Mouse (Mus musculus) heart, postnatal 10 days (tissue): Measurements from ENCODE around the gene Olfr815. TPM values are rescaled to one million over a fixed set of nuclear protein-coding genes. Genes with fewer than 3 reads are reported as not detected.
"Not testable (repeated sequence)": the region's sequence is repeated elsewhere in the genome, so short reads cannot be mapped to it uniquely, and the experiment has no call there.

Source experiments
- DNase-seq, 2 experiments: peaks; one replicate each; pipeline ENCODE4 v3.0.0; 2021
- intact Hi-C: fragments of 180-260 bp; cut with DNase I; formaldehyde crosslinking; loops from one replicate; pipeline ENCODE4 v1.15.1; 2025
- total RNA-seq, 2 experiments: library from RNA; stranded (reverse); gene quantifications; 2 replicates each; pipeline ENCODE4 v1.2.3; 2021

Olfr815 gene
- not detected for total RNA-seq

GRCm38 (mm10) chr10:129905767-129906166 lies at the start of gene Olfr815:
Gene Olfr815, minus strand, starts transcription at chr10:129905867.
- intact Hi-C loops, DNase-seq: not testable (repeated sequence)

GRCm38 (mm10) chr10:129949000-129949399 lies 43.3 kb upstream of the Olfr815 start, which contains the start of gene Olfr818:
Gene Olfr818, minus strand, starts transcription at chr10:129949100.
- intact Hi-C loops = no loop called here
- DNase-seq = no peak

GRCm38 (mm10) chr10:129915497-129915896 lies 9.8 kb upstream of the Olfr815 start, which contains the start of gene Olfr816:
Gene Olfr816, minus strand, starts transcription at chr10:129915597.
- no peak for DNase-seq
- intact Hi-C loops = no loop called here

- no peak for DNase-seq
- intact Hi-C loops = no loop called here
These were observed 19.7 kb downstream of the Olfr815 start for GRCm38 (mm10) chr10:129885934-129886333.

- DNase-seq, intact Hi-C loops: not testable (repeated sequence)
These were observed 20.2 kb downstream of the Olfr815 start for GRCm38 (mm10) chr10:129885496-129885895.

GRCm38 (mm10) chr10:129879751-129880150 lies 25.9 kb downstream of the Olfr815 start, which contains the start of gene Olfr814:
Gene Olfr814, minus strand, starts transcription at chr10:129879851.
- intact Hi-C loops, DNase-seq: not testable (repeated sequence)

- intact Hi-C loops = no loop called here
- no peak for DNase-seq
These were observed 50.6 kb downstream of the Olfr815 start, which contains the start of gene Olfr813 for GRCm38 (mm10) chr10:129855067-129855466. Gene Olfr813, plus strand, starts transcription at chr10:129855367.

Other genes starting within 250 kb of the Olfr815 start
- gene Olfr800, start 248.2 kb downstream of the Olfr815 start, total RNA-seq = not detected
- not detected for gene Olfr801, start 232.0 kb downstream of the Olfr815 start, total RNA-seq
- not detected for gene Olfr802, start 217.7 kb downstream of the Olfr815 start, total RNA-seq
- gene Olfr803, start 211.6 kb downstream of the Olfr815 start, total RNA-seq = not detected
- gene Olfr804, start 202.7 kb downstream of the Olfr815 start, total RNA-seq = not detected
- not detected for gene Olfr805, start 176.5 kb downstream of the Olfr815 start, total RNA-seq
- gene Olfr806, start 163.9 kb downstream of the Olfr815 start, total RNA-seq = not detected
- gene Olfr807, start 148.1 kb downstream of the Olfr815 start, total RNA-seq = not detected
- not detected for gene Olfr808, start 140.4 kb downstream of the Olfr815 start, total RNA-seq
- gene Olfr809, start 131.2 kb downstream of the Olfr815 start, total RNA-seq = not detected
- gene Olfr810, start 111.0 kb downstream of the Olfr815 start, total RNA-seq = not detected
- gene Olfr811, start 101.5 kb downstream of the Olfr815 start, total RNA-seq = not detected
- gene Olfr812, start 59.8 kb downstream of the Olfr815 start, total RNA-seq = not detected
- gene Olfr813, start 50.5 kb downstream of the Olfr815 start, total RNA-seq = not detected
- not detected for gene Olfr814, start 26.0 kb downstream of the Olfr815 start, total RNA-seq
- not detected for gene Olfr816, start 9.7 kb upstream of the Olfr815 start, total RNA-seq
- gene Olfr818, start 43.2 kb upstream of the Olfr815 start, total RNA-seq = not detected
- gene Olfr819, start 61.4 kb upstream of the Olfr815 start, total RNA-seq = not detected
- gene Olfr247, start 70.3 kb upstream of the Olfr815 start, total RNA-seq = not detected
- not detected for gene Gm10310, start 79.2 kb upstream of the Olfr815 start, total RNA-seq
- not detected for gene Olfr820, start 106.8 kb upstream of the Olfr815 start, total RNA-seq
- gene Olfr821, start 124.5 kb upstream of the Olfr815 start, total RNA-seq = not detected
- gene Olfr822, start 165.3 kb upstream of the Olfr815 start, total RNA-seq = not detected
- gene Olfr823, start 209.5 kb upstream of the Olfr815 start, total RNA-seq = not detected
- not detected for gene Olfr824, start 224.1 kb upstream of the Olfr815 start, total RNA-seq